Mouse (Mus musculus) stomach, embryonic 15.5 days (tissue): Measurements from ENCODE around the gene Olfr750. TPM values are rescaled to one million over a fixed set of nuclear protein-coding genes. Genes with fewer than 3 reads are reported as not detected.

ENCODE experiments used
- ATAC-seq: fragments of 200-750 bp; cut with Nextera tagmentation; 2 replicates; pipeline ENCODE4 v1.8.0; 2017; ENCODE audit warnings: low read depth, moderate number of reproducible peaks, moderate TSS enrichment; ENCODE audit not compliant: insufficient read depth, low FRiP score
- H3K27ac ChIP-seq: fragments of 300-500 bp; sonication (generic); 2 replicates; pipeline ENCODE4 v1.5.1; 2015; ENCODE audit warnings: mild to moderate bottlenecking, inconsistent platforms
- H3K27me3 ChIP-seq: fragments of 300-500 bp; sonication (generic); replicated peaks from 2 replicates; pipeline ENCODE4 v1.6.1; 2015; ENCODE audit warnings: inconsistent platforms
- H3K36me3 ChIP-seq: fragments of 300-500 bp; sonication (generic); 2 replicates; pipeline ENCODE4 v1.6.1; 2015; ENCODE audit warnings: inconsistent platforms
- H3K4me1 ChIP-seq: fragments of 300-500 bp; sonication (generic); 2 replicates; pipeline ENCODE4 v1.6.1; 2015; ENCODE audit warnings: inconsistent platforms
- H3K4me2 ChIP-seq: fragments of 300-500 bp; sonication (generic); 2 replicates; pipeline ENCODE4 v1.6.1; 2015; ENCODE audit warnings: mild to moderate bottlenecking, inconsistent platforms
- H3K4me3 ChIP-seq: fragments of 300-500 bp; sonication (generic); replicated peaks from 2 replicates; pipeline ENCODE4 v1.5.1; 2015; ENCODE audit warnings: inconsistent platforms
- H3K9ac ChIP-seq: fragments of 300-500 bp; sonication (generic); 2 replicates; pipeline ENCODE4 v1.6.1; 2015; ENCODE audit warnings: inconsistent platforms
- H3K9me3 ChIP-seq: fragments of 300-500 bp; sonication (generic); 2 replicates; pipeline ENCODE4 v1.6.1; 2016; ENCODE audit warnings: inconsistent platforms
- WGBS: fragments of 180-500 bp; shearing (Covaris S2); methylation state at CpG from one replicate; pipeline ENCODE4 v1.1.7; 2015; 5-methylcytosine and 5-hydroxymethylcytosine counted together
- polyA plus RNA-seq: library from polyadenylated mRNA; unstranded; fragments of >200 nt; fragmentation: Nextera tagmentation; extraction: Ambion mirVana; gene quantifications from 2 replicates; pipeline ENCODE4 v1.2.1, GENCODE M21; 2015

Olfr750 gene
- polyA plus RNA-seq, 1 experiment from 2014 or later: not detected

DNA sequence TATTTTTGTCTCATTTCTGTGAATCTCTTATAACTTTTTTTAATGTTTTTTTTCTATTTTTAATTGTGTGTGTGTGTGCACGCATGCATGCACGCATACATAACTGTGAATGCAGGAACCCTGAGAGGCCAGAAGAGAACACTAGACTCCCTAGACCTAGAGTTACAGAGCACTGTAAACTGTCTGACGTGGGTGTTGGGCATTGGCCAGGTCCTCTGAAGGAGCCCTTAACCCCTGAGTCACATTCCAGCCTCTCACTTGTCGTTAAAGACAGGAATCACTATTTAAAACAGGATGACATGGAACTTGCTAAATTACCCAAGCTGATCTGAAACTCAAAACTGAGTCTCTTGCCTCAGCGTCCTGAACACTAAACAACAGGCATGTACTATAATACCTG is 22.3 kb downstream of the Olfr750 start:
- no peak overlapping the region for H3K9ac ChIP-seq
- H3K4me3 ChIP-seq: no peak overlapping the region
- no peak for ATAC-seq
- no peak overlapping the region for H3K27ac ChIP-seq
- H3K27me3 ChIP-seq: no peaks in the 10 kb centered on the region
- H3K9me3 ChIP-seq: no peaks in the 10 kb centered on the region
- H3K4me1 ChIP-seq: no peaks in the 10 kb centered on the region
- no peak overlapping the region for H3K4me2 ChIP-seq
- WGBS: 56% methylated on average over 5 of the region's 5 CpGs
- H3K36me3 ChIP-seq: no peaks in the 10 kb centered on the region

DNA sequence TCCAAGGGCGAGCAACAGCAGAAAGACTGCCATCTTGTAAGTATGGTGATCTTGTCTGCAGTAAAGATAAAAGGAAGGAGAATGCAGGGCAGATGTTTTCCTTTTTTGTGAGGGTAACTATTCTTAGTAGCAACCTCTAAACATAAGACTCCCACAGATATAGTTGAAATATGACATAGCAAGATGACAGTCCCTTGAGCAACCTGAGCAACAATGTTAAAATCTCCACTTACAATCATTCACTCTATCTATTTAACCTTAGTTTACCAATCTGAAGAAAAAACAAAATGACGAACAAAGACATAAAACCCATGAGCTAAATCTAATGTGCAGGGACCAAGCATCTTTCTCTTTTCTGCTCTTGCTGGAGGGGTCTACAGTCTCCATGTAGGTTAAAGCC is 24.2 kb downstream of the Olfr750 start, which contains the start of gene Rnase11:
Rnase11 (minus strand) TSS at position 101 of the 400 bp plus-strand sequence.
- H3K9me3 ChIP-seq: no peaks in the 10 kb centered on the region
- no peaks in the 10 kb centered on the region for H3K27me3 ChIP-seq
- no peak for ATAC-seq
- H3K4me1 ChIP-seq: no peaks in the 10 kb centered on the region
- H3K9ac ChIP-seq: no peak within 1 kb of the TSS
- WGBS: 85% methylated on average over 2 of the region's 2 CpGs
- H3K27ac ChIP-seq: no peak within 1 kb of the TSS
- H3K36me3 ChIP-seq: no peaks in the 10 kb centered on the region
- no peak within 1 kb of the TSS for H3K4me3 ChIP-seq
- H3K4me2 ChIP-seq: no peak within 1 kb of the TSS

DNA sequence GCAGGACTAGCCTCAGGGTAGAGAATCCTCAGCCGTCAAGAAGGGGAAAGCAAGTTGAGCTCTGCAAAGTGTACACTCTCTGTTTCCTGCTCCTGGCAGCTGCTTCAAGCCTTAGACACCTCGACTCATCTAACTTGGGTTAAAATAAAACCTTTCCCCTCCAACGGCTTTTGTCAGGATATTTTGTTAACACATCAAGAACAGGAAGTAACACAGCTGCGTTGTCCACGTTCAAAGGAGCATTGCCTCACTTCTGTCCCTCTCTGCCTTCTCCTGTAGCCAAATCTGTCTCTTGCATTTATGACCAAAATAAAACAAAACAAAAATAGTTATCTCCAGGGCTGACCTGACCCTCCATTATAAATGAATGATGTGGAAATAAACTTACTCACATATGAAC is 26.4 kb downstream of the Olfr750 start:
- ATAC-seq: no peak
- Histone ChIP-seq H3K27ac (no peak overlapping the region), H3K4me2 (no peak overlapping the region), H3K36me3 (no peaks in the 10 kb centered on the region), H3K9me3 (no peaks in the 10 kb centered on the region), H3K27me3 (no peaks in the 10 kb centered on the region), H3K4me1 (no peaks in the 10 kb centered on the region), H3K9ac (no peak overlapping the region), H3K4me3 (no peak overlapping the region)
- WGBS: 24% methylated on average over 5 of the region's 5 CpGs

DNA sequence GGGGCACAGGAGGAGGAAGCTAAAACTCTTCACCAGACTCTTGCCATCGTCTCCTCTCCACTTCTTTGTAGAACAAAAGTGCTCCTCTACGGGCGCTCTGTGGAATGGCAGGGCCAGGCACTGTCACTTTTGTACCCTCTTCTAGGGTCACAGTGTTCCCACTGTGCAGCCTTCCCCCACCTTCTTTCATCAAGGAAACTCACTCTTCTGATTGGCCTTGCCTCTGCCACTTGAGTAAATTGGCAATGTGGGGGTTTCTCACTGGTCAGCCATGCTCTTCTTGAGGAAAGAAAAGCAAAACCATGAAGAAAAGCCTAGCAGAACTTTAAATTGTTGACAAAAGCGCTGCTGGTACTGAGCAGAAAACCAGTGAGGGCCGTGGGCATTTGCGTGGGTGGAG is 32.5 kb downstream of the Olfr750 start, which contains the start of gene Rnase9:
Rnase9 (minus strand) TSS at position 101 of the 400 bp plus-strand sequence.
- no peak for ATAC-seq
- H3K27me3 ChIP-seq: no peaks in the 10 kb centered on the region
- no peaks in the 10 kb centered on the region for H3K4me1 ChIP-seq
- H3K36me3 ChIP-seq: no peaks in the 10 kb centered on the region
- 81% methylated on average over 6 of the region's 6 CpGs for WGBS
- no peak within 1 kb of the TSS for H3K27ac ChIP-seq
- no peak within 1 kb of the TSS for H3K9ac ChIP-seq
- H3K4me3 ChIP-seq: no peak within 1 kb of the TSS
- no peaks in the 10 kb centered on the region for H3K9me3 ChIP-seq
- no peak within 1 kb of the TSS for H3K4me2 ChIP-seq

DNA sequence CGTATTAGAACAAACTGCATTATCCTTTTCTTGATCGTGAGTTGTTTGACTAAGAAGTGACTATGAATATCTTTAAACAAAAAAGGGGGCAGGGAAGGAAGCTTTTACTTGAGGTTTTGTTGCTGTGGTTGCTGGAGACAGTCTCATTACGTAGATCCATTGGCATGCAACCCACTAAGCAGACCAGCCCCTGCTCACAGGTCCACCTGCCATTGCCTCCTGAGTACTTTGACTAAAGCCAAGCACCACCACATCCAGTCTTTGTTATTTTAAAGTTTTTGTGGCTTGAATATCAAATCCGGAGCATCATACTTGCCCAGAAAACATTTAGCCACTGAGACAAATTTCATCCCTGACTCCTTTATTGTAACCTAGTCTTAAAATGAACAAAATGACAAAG is 38.0 kb downstream of the Olfr750 start:
- H3K4me1 ChIP-seq: no peaks in the 10 kb centered on the region
- no peak overlapping the region for H3K4me2 ChIP-seq
- no peak overlapping the region for H3K27ac ChIP-seq
- H3K9ac ChIP-seq: no peak overlapping the region
- H3K9me3 ChIP-seq: no peaks in the 10 kb centered on the region
- H3K36me3 ChIP-seq: no peaks in the 10 kb centered on the region
- H3K4me3 ChIP-seq: no peak overlapping the region
- no peak for ATAC-seq
- WGBS: 74% methylated on average over 4 of the region's 4 CpGs
- H3K27me3 ChIP-seq: no peaks in the 10 kb centered on the region

DNA sequence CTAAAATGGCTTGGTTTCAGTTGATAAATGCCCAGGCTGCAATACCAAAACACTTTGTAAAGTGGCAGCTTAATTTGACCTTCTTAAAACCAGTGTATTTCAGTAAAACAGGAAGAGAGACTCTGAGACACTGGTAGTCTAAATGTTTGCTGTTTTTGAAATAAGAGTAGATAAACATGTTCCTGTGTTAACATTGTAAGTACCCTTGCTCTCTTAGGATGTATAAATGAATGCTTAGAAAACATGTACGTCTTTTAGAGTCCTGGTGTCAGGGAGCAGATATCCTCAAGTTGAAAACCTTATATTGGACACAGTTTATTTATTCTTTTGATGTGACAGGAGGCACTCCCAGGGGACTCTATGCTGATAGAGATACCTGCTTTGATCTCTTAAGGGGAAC is 39.0 kb downstream of the Olfr750 start:
- no peak for ATAC-seq
- no peaks in the 10 kb centered on the region for H3K9me3 ChIP-seq
- no peaks in the 10 kb centered on the region for H3K4me1 ChIP-seq
- H3K27me3 ChIP-seq: no peaks in the 10 kb centered on the region
- no peak overlapping the region for H3K4me2 ChIP-seq
- WGBS: 45% methylated on average over 1 of the region's 1 CpGs
- H3K36me3 ChIP-seq: no peaks in the 10 kb centered on the region
- H3K9ac ChIP-seq: no peak overlapping the region
- H3K4me3 ChIP-seq: no peak overlapping the region
- H3K27ac ChIP-seq: no peak overlapping the region

DNA sequence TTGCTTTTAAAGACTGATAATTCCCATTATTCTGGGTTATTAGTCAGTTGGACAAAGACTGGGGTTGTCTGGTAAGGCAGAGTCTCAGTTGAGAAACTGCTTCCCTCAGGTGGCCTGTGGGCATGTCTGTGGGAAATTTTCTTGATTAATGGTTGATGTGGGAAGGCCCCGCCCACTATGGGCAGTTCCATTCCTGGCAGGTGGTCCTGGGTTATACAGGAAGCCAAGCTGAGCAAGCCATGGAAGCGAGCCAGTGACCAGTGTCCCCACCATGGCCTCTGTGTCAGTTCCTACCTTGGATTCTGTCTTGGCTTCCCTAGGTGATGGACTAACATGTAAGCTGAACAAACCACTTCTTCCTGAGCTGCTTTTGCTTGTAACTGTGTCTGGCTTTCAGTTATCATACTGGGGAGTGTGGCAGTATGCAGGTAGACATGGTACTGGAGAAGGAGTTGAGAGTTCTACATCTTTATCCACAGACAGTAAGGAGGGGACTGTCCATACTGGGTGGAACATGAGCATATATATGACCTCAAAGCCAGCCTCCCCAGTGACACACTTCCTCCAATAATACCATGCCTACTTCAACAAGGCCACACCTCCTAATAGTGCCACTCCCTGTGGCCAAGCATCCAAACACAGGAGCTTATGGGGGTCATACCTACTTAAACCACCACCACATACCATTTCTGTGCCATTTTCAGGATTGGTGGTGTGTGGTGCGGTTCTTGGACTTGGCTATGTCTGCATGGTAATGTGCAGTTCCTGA is 46.7 kb downstream of the Olfr750 start:
- no peaks in the 10 kb centered on the region for H3K27me3 ChIP-seq
- H3K9ac ChIP-seq: no peak overlapping the region
- ATAC-seq: no peak
- H3K4me2 ChIP-seq: no peak overlapping the region
- no peaks in the 10 kb centered on the region for H3K36me3 ChIP-seq
- WGBS: 60% methylated on average over 3 of the region's 3 CpGs
- no peak overlapping the region for H3K4me3 ChIP-seq
- H3K4me1 ChIP-seq: no peaks in the 10 kb centered on the region
- no peaks in the 10 kb centered on the region for H3K9me3 ChIP-seq
- no peak overlapping the region for H3K27ac ChIP-seq

DNA sequence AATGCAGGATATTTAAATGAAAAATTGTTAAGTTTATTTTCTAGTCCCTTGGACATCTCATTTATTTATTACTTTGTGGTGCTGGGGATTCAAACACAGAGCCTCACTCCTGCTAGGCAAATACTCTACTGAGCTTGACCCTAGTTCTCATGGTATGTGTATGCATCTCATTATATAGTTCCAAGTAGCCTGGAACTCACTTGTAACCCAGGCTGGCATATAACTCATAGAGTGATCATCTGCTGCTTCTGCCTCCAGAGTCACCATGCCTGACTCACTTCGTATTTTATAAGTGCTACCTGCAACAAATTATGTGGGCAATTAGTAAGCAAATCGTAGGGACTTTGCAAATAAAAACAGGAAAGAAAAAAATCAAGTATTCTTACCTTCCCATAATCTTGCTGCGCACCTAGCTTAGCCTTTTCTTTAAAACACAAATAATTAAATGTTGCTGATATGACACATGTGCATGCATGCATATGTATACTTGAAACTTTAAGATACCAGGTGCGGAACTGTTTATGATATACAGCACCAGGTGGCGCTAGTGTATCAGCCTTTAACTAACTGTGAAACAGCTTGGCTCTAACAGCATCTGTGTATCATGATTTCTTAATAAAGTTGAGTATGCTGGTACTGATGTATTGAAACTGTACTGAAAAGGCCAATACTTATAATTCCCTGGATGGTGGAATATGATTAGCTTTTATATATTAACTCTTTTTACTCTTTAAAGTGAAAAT is 47.7 kb downstream of the Olfr750 start:
- Histone ChIP-seq H3K4me3 (no peak overlapping the region), H3K9me3 (no peaks in the 10 kb centered on the region), H3K27ac (no peak overlapping the region), H3K4me1 (no peaks in the 10 kb centered on the region), H3K9ac (no peak overlapping the region), H3K4me2 (no peak overlapping the region), H3K36me3 (no peaks in the 10 kb centered on the region), H3K27me3 (no peaks in the 10 kb centered on the region)
- peak; percentile 39; the same call in 1 of the 2 replicates for ATAC-seq
- WGBS: 38% methylated on average over 5 of the region's 5 CpGs

DNA sequence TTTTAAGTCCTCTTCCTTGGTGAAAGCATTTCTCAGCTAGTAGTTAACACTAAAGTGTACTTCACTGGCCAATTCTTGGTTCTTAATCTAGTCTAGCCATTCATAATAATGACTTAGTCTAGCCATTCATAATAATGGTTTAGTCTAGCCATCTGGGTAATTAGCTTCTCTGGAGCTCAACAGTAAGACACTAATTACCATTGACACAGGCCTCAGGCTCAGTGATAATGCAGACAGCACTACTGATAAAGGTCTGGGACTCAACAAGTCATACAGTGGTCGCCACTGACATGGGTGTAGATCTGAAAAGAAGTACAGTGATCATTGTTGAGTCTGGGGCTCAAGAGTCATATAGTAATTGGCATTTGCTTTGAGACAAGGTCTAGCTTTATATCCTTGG is 49.4 kb downstream of the Olfr750 start:
- no peaks in the 10 kb centered on the region for H3K9me3 ChIP-seq
- no peaks in the 10 kb centered on the region for H3K27me3 ChIP-seq
- H3K4me1 ChIP-seq: no peaks in the 10 kb centered on the region
- ATAC-seq: no peak
- H3K4me2 ChIP-seq: no peak overlapping the region
- no peak overlapping the region for H3K9ac ChIP-seq
- H3K4me3 ChIP-seq: no peak overlapping the region
- 82% methylated on average over 1 of the region's 1 CpGs for WGBS
- H3K27ac ChIP-seq: no peak overlapping the region
- no peaks in the 10 kb centered on the region for H3K36me3 ChIP-seq

DNA sequence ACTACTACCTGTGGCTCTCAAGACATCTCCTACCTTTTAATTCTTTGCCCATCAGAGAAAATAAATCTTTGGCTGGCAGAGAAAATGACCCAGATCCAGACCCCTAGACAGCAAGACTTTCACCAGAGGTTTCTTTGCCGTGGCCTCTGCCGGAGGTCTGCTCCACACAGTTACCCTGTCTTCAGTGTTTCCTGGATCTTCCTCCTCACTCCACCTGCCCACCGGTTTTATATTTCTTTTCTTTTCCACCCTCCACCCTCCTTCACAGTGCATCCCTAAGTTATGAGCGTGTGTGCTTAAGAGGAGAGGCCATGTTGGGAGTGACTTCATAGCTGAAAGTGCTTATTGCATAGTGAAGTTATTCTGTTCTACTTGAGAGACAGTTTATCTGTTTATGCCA is 50.8 kb downstream of the Olfr750 start:
- no peak overlapping the region for H3K27ac ChIP-seq
- 69% methylated on average over 4 of the region's 4 CpGs for WGBS
- no peak overlapping the region for H3K4me2 ChIP-seq
- no peaks in the 10 kb centered on the region for H3K27me3 ChIP-seq
- H3K36me3 ChIP-seq: no peaks in the 10 kb centered on the region
- no peaks in the 10 kb centered on the region for H3K9me3 ChIP-seq
- no peak overlapping the region for H3K9ac ChIP-seq
- no peak for ATAC-seq
- no peaks in the 10 kb centered on the region for H3K4me1 ChIP-seq
- H3K4me3 ChIP-seq: no peak overlapping the region

DNA sequence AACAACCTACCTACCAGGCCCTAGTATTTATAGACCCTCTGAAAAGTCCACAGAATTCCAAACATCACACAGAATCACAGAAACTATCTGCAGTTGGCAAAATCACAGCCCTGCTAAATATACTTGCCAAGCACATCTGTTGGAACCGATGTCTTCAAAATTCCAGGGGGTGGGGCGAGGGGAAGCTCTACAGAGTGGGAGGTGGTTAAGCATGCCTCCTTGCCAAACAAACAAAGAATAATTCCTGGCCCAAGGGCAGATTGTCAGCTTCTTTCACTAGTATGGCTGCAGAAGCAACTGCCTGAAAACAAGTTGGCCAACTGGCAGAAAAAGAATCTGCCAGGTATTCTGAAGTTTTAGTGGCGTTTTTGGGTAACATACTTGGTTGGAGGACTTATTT is 57.0 kb downstream of the Olfr750 start:
- Histone ChIP-seq H3K27ac (no peak overlapping the region), H3K4me1 (no peaks in the 10 kb centered on the region), H3K9me3 (no peaks in the 10 kb centered on the region), H3K27me3 (no peaks in the 10 kb centered on the region), H3K4me2 (no peak overlapping the region), H3K9ac (no peak overlapping the region), H3K4me3 (no peak overlapping the region), H3K36me3 (no peaks in the 10 kb centered on the region)
- WGBS: 69% methylated on average over 3 of the region's 3 CpGs
- no peak for ATAC-seq
